Mouse (Mus musculus): ENCODE measurements around the gene Oxct2a. TPM values are rescaled to one million over a fixed set of nuclear protein-coding genes. Genes with fewer than 3 reads are reported as not detected.
A peak's percentile ranks its signal among the peaks of the same experiment; 100 is the strongest.
"Not testable (repeated sequence)": the region's sequence is repeated elsewhere in the genome, so short reads cannot be mapped to it uniquely, and the experiment has no call there.

Gene Oxct2a
- total RNA-seq, 2 experiments from 2014 or later: not detected

DNA sequence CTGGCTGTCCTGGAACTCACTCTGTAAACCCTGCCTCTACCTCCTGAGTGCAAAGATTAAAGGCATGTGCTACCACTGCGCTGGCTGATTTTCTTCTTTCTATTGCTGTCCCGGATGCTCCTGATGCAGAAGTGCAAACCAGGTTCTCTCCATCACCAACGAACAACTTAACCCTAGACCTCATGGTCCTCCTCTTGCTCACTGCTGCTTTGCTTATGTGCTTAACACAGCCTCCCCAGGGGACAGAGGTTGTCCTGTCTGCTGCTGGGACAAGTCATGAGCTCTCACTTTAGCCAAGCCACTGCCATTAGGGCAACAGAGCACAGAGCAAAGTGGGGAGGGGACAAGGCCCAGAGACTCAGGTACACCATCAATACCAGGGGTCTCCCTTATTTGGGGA, 8.9 kb downstream of the Oxct2a start:
- no peak for DNase-seq (ENCODE audit: extremely low spot score in 1 of 2, low spot score in 1 of 2)

DNA sequence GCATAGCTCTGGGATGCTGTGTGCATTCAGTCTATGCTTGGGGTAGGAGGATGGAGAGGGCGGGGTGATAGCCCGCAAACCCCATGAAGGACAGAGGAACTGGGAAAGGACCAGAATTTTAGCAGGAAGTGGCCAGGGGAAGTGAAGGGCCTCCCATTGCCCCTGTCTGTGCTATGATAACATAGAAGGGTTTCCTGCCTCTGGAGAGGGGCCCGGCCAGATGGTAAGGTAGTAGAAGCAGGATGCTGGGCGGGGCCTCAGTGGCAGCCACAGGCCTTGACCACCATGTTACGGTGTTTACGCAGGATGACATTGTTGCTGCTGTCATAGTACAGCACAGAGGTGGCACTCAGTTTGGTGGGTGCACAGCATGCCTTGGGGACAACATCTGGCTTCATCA, 10.4 kb downstream of the Oxct2a start:
- DNase-seq (ENCODE audit: extremely low spot score in 1 of 2, low spot score in 1 of 2): no peak

DNA sequence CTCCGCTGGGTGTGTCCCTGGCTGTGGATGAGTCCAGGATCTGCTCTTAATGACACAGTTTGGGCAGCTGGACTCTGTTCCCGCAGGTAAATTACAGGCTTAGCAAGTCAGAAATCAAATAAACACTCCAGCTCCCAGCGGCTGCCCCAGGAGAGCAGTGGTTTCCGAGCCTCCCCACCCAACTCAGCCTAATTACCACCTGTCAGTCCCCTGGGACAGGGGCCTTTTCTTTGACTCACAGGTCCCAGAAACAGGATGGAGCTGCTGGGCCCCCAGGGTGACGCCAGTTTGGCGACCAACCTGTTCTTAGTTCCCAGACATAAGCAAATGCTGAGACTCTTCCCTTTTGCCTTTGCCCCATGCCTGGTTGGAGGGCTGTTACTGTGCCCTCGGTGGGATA, 11.6 kb downstream of the Oxct2a start:
- no peak for DNase-seq (ENCODE audit: extremely low spot score in 1 of 2, low spot score in 1 of 2)

DNA sequence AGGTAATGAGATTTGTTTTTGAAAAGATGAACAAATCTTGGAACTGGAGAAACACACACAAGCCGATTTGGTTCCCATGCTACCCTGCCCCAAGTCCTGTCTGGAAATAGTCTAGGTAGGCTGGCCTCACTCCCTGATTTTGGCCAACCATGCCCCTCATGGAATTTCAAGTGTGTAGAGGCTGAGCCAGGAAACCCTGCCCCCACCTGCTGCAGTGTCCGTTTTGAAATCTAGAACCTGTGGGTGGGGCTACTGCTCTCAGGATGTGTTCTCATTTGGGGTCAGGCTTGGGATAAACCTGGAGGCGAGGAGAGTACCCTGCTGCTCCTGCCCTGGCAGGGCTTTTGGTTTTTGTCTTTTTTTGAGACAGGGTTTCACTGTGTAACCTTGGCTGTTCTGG, 15.1 kb downstream of the Oxct2a start:
- DNase-seq (ENCODE audit: extremely low spot score in 1 of 2, low spot score in 1 of 2): no peak

DNA sequence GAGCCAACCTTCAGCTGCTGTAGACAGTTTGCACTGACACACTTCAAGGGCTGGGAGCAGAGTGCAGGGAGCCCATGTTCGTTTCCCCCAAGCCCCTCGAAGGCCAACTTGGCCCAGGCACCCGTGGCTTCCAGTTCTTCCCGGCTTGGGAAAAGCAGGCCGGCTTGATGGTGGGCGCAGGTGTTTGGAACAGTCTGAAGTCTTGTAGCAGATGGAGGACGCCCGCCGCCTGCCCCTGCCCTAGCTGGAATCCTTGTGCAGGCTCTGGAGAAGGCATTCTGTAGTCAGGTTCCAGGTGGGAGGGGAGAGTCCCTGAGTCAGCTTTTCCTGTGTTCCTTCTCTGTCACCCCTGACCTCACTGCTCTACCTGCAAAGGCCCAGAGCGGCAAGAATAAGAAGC, 16.4 kb downstream of the Oxct2a start:
- DNase-seq (ENCODE audit: extremely low spot score in 1 of 2, low spot score in 1 of 2): no peak

DNA sequence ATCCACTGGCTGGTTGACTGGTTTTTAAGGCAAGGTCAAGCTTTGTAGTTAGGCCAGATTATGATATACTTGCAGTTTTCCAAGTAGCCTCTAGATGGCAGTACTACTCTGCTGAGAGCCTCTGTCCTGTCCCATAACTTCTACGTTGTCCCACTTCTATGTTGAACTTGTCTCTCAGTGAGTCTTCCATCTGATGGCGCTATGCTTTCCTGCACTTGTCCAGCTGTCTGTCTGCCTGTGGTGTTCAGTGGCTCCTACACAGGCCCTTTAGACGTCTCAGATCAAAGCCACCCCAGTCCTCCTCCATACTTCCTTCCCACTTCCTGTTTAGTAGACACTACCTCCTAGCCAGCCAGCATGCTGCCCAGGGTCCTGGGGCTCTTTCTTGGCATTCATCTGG, 17.6 kb downstream of the Oxct2a start:
- peak in 1 of 2 experiments; percentile 26 for DNase-seq (ENCODE audit: extremely low spot score in 1 of 2, low spot score in 1 of 2)

DNA sequence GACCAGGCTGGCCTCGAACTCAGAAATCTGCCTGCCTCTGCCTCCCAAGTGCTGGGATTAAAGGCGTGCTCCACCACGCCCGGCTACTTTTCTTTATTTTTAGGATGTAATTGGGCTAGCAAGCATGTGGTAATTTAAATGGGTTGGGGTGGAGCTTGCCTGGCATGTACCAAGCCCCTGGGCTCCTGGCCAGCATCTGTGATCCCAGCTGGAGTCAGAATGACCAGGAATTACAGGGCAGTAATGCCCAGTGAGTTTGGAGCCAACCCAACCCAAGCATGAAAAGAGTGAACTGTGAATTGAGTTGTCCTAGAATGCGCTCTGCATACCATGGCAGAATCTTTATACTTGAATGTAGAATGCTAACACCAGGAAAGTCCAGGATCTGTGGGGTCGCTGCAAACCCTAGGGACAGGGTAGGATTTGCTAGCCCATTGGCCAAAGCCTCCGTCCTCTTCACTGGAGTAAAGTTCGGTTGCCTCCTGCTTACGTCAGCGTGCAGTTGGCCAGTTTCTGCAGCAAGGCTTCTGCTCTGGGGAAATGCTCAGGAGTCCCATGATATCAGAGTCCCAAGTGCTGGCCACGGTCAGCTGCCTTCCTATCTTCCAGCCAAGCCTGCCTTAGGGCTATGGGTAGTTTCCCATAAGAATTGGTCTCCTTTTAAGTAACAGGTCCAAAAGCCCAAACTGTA, 24.3 kb downstream of the Oxct2a start:
- DNase-seq (ENCODE audit: extremely low spot score in 1 of 2, low spot score in 1 of 2): no peak

DNA sequence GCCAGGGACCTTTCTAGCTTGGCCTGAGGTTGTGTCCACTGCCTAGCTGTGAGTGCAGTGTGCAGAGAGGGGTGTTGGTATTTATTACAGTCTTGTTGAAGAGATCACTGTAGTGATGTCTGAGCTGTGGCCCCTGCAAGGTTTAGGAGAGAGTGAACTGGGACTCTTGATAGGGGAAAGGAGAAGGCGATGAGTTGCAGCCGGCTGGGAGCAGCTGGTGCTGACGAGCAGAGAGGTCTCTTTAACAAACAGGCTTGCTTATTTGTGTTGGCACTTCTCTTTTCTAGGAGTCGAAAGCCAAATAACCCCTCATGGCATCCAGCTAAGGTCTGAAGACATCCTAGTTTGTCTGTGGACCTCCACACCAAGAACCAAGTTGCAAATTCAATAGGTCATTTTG, 25.2 kb downstream of the Oxct2a start:
- no peak for DNase-seq (ENCODE audit: extremely low spot score in 1 of 2, low spot score in 1 of 2)

DNA sequence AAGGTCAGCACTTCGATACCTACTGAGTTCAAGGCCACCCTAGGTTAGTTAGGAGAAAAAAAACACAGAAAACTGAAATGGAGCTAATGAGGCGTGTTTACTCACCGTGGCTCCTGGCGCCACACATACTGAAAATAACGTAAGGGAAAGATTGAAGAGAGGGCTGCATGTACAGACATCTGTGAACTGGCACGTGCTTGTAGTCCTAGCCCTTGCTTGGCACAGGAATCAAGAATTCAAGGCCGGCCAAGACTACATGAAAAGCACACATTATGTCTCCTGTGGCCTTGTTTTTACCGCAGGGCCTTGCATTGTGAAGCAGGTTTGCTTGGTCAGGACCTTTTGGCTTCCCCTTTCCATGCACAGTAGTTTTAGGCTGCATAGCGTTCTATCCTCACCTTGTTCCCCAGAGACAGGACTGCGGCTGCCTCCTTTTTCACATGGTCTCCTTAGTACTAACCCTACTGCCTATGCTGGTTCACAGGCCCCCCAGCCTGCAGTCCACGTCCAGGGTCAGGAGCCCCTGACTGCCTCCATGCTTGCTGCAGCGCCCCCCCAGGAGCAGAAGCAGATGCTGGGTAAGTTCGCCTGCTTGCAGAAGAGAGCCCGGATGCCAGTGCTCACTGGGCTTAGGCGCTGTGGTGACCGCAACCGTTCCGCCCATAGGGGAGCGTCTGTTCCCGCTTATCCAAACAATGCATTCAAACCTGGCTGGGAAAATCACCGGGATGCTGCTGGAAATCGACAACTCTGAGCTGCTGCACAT, 26.1 kb downstream of the Oxct2a start:
- DNase-seq (ENCODE audit: extremely low spot score in 1 of 2, low spot score in 1 of 2): no peak

DNA sequence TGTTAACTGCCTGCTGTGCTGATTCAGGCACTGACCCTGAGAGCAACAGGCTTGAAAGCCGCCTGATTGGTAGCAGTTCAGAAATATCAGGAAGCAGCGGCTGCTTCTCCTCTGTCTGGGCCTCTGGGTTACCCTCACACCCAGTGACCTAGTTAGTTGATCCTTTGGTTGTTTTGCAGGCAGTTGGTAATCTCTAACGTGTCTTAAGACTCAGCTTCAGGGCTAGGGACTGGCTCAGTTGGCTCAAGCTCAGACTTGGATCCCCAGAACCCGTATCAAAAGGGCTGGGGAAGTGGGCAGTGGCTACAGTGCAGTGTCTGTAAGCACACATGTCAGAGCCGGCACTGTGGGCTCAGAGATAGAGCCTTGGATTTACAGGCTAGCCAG, 27.3 kb downstream of the Oxct2a start:
- no peak for DNase-seq (ENCODE audit: extremely low spot score in 1 of 2, low spot score in 1 of 2)

DNA sequence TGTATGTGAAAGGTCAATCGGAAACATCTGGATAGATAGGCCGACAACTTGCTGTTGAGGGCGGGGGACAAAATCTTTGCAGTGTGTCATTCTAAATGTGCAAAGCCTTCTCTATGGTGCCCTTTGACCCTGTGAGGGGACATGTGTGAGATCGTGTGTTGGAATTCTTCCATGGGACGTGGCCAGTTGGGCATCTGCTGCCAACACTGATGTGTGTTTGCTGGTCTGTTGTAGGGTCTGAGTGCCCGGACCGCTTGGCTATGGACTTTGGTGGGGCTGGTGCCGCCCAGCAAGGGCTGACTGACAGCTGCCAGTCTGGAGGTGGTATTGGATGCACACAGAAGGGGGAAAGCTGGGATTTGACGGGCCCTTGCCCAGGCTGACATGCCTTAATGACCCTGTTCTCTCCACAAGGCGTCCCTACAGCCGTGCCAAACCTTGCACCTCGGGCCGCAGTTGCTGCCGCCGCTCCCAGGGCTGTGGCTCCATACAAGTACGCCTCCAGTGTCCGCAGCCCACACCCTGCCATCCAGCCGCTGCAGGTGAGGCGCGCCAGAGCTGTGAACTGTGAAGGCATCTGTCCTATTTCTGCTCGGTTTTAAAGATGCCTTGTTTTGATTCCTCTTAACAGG, 27.8 kb downstream of the Oxct2a start:
- DNase-seq (ENCODE audit: extremely low spot score in 1 of 2, low spot score in 1 of 2): no peak

DNA sequence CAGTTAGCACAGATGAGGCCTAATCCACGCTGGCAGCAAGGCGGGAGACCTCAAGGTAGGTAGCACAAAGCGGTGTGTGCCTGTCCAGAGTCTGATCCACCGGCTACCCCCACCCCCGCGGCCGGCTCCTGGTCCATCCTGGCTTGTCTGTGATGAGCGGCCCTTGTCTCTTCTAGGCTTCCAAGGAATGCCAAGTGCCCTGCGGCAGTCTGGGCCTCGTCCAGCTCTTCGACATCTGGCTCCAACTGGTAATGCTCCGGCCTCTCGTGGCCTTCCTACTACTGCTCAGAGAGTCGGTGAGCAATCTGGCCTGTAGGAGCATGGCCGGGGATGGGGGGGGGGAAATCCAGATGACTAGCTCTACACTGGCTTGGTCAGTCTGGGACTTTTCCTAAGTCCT, 28.4 kb downstream of the Oxct2a start:
- not testable (repeated sequence) for DNase-seq (ENCODE audit: extremely low spot score in 1 of 2, low spot score in 1 of 2)

DNA sequence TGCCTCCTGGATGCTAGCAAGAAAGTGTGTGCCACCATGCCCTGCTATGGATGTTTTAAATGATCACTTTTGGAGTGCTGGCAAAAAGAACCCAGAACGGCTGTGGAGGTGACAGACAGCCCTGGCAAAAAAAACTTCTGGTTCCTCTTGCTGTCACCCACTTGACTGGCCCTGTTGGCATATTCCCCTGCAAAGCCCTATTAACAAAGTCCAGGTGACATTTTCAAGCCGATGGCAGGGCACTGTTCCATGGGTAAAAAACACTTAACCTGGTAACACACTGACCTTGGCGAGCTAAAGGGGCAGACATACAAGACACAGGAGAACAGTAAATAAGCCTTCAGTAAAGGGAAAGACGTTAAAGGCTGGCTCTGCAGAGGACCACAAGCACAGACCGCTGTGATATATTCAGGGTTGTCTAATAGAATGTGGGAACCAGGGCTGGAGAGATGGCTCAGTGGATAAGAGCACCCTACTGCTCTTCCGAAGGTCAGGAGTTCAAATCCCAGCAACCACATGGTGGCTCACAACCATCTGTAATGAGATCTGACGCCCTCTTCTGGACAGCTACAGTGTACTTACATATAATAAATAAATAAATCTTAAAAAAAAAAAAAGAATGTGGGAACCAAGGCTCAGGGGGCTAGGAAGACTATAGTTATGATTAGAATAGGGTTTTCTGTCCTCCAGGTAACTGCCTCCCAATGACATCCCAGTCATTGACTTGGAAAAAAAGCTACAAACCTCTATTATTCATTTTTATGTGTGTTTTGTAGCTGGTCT, 29.6 kb downstream of the Oxct2a start:
- DNase-seq (ENCODE audit: extremely low spot score in 1 of 2, low spot score in 1 of 2): no peak

DNA sequence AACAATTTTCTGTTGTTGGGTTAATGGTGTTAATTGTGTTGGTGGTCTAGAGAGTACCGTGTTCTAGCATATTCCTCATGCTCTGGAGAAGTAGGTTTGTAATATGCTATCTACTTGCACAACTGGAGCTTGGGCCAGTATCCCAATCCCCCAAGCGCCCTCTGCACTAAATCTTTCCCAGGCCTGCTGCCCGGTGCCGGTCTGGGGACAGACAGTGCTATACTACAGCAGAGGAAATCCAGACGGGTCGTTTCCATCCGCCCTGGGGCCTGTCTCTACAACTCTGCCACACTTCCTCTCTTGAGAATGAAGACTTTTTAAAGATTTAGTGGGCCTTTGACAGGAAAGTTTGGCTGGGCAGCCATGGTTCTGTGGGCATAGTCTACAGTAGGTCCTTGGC, 30.4 kb downstream of the Oxct2a start:
- no peak for DNase-seq (ENCODE audit: extremely low spot score in 1 of 2, low spot score in 1 of 2)

DNA sequence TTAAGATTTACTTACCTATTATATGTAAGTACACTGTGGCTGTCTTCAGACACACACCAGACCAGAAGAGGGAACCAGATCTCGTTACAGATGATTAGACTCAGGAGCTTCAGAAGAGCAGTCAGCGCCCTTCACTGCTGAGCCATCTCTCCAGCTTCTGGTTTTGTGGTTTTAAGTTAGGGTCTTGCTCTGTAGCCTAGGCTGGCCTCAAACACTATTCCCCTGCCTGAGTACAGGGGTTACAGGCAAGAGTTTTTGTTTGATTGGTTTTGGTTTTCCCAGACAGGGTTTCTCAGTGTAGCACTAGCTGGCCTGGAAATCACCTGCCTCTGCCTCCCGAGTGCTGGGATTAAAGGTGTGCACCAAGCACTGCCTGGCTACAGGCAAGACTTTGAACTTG, 31.0 kb downstream of the Oxct2a start:
- DNase-seq (ENCODE audit: extremely low spot score in 1 of 2, low spot score in 1 of 2): no peak

DNA sequence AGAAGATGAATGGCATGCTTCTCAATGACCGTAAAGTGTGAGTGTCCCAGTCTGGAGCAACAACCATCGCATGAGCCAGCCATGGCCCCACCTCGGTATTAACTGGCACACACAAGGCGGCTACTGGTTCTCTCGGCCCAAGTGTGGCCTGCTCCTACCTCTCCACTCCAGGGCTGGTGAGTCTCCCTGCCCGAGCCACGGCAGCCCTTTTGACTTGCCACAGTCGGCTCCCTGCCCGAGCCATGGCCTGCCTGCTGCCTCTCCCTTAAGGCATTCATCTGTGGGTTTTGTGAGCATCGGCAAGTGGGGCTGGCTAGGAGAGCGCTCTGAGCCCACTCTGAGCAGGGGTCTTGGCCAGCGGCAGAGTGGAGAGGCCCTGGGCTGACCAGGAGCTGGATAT, 34.4 kb downstream of the Oxct2a start:
- DNase-seq (ENCODE audit: extremely low spot score in 1 of 2, low spot score in 1 of 2): no peak

DNA sequence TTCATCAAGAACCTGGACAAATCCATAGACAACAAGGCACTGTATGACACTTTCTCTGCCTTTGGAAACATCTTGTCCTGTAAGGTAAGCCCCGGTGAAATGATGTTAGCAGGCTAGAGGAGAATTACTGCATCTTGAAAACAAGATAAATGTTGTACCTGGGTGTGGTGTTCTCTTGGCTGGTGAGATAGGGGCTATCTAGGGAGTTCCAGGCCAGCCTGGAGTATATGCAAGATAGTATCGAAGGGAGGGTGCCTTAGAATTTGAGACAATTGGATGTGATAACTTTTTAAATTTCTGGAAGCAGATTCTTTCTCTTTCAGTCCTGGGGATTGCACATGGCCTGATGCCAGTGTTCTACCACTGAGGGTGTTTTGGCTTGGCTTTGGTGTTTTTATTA, 36.6 kb downstream of the Oxct2a start:
- no peak for DNase-seq (ENCODE audit: extremely low spot score in 1 of 2, low spot score in 1 of 2)

DNA sequence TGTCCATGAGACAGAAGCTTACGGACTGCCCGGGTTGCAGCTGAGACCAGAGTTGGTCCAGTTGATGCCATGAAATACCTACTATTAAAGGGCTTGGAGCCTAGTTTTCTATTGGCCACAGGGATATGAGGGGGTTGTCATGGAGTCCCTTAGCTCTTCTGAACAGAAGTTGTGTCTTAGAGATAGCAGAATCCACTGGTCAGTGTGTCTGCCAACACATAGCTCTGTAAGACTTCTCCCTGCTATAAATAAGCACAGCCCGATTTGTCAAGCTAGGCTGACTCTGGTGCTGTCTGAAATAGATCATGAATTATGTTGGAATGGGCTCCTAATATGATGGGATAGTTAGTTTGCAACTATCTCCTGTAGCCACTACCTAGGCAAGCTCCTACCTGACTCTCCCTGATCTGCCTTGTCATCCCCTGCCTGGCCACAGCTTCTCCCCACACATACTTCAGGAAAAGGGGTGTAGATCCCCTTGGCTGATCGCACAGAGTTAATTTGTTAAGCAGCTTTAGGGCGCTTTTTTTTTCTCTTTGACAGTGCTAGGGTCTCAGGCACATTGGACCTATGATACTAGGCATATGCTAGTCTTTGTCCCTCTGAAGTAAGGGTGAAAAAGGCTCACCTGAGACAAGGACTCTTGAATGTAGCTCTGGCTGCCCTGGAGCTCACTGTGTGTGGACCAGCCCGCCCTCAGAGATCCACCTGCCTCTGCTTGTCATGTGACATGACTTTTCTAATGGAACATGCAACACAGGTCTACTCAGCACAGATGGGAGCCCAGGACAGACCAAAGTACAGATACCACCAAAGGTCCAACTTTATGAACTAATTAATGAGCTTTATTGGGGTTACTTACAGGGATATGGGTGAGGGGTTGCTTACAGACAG, 38.5 kb downstream of the Oxct2a start:
- DNase-seq (ENCODE audit: extremely low spot score in 1 of 2, low spot score in 1 of 2): no peak

DNA sequence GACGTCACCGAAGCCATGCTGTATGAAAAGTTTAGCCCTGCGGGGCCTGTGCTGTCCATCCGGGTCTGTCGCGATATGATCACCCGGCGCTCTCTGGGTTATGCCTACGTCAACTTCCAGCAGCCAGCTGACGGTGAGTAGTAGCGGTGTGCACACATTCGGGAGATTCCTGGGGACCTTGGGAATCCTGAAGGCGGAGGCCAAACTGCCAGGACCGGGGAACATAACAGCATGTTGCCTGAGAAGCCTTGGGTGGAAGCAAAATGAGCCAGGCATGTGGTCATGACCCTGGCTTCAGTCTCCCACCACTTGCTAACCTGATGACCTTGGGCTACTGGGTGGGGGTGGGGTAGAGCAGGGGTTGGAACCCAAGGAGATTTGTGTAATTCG, 39.8 kb downstream of the Oxct2a start:
- not testable (repeated sequence) for DNase-seq (ENCODE audit: extremely low spot score in 1 of 2, low spot score in 1 of 2)

All from layer of hippocampus, postnatal 25 days (tissue).